ENCODE assay signal across 8 mouse cellular contexts in genomic region chr5:134907135-134907534, GRCm38 (mm10). TPM values are rescaled to one million over a fixed set of nuclear protein-coding genes. Genes with fewer than 3 reads are reported as not detected.
DNase-seq lines count a peak whose midpoint lies in the region; ATAC-seq lines count a peak whose summit lies in the region.

No protein-coding gene starts in this region.

- under 1% methylated on average over 13 of the region's 13 CpGs for WGBS in hindbrain, embryonic 15.5 days

- no peak overlapping the region for H3K4me2 ChIP-seq in hindbrain, embryonic 15.5 days

- H3K27me3 ChIP-seq in hindbrain, embryonic 15.5 days: no peaks in the 10 kb centered on the region

- H3K9ac ChIP-seq in hindbrain, embryonic 15.5 days: no peak overlapping the region

- no peaks in the 10 kb centered on the region for H3K36me3 ChIP-seq in hindbrain, embryonic 15.5 days

- H3K4me1 ChIP-seq in hindbrain, embryonic 15.5 days (replicated peaks): 0 out of 2 replicates have a peak, but pooled peaks cover 6% of the 10 kb centered on the region

- H3K27ac ChIP-seq in hindbrain, embryonic 15.5 days (replicated peaks): no peak overlapping the region

- peak; percentile 91 for ATAC-seq in activated CD4-positive, CD25-positive, alpha-beta regulatory T cell, adult 4 months
- ATAC-seq in hindbrain, embryonic 15.5 days (ENCODE audit: low FRiP score, low read depth): peak; percentile 72

- H3K9me3 ChIP-seq in hindbrain, embryonic 15.5 days: no peaks in the 10 kb centered on the region

- no peak overlapping the region for H3K4me3 ChIP-seq in hindbrain, embryonic 15.5 days

- DNase-seq in cerebellum, postnatal 4 days (ENCODE audit: low spot score in 2 of 2): peak; percentile 97 to 99
- peak; percentile 91 for DNase-seq in gastrocnemius, adult 18-20 months (ENCODE audit: low spot score)
- peak; percentile 85 for DNase-seq in left cerebral cortex, adult 11 months (ENCODE audit: low spot score)
- DNase-seq in lung, postnatal 36 days: peak; percentile 95
- DNase-seq in right cerebral cortex, postnatal 25 days: peak; percentile 92
- DNase-seq in urinary bladder, postnatal 36 days (ENCODE audit: low spot score in 2 of 2): peak; percentile 91 to 94

RNA-seq across cellular contexts. Expression of gene Tmem270, which starts 0.6 kb away (rescaled TPM):
- polyA plus RNA-seq in activated CD4-positive, CD25-positive, alpha-beta regulatory T cell, adult 4 months (2017; shearing (Covaris generic)): not detected
- total RNA-seq in gastrocnemius, adult 18-20 months (2021): not detected
- polyA plus RNA-seq in hindbrain, embryonic 15.5 days (2015; fragmentation: Nextera tagmentation; extraction: Ambion mirVana): not detected in 2 replicates

RNA-seq across cellular contexts. Expression of gene Cldn13, which starts 8.2 kb away (rescaled TPM):
- 1 to 10 TPM in 1 of 2 experiments, not detected in 1; 1.3 TPM for polyA plus RNA-seq in activated CD4-positive, CD25-positive, alpha-beta regulatory T cell, adult 4 months (2017; shearing (Covaris generic))
- total RNA-seq in gastrocnemius, adult 18-20 months (2021): not detected
- polyA plus RNA-seq in hindbrain, embryonic 15.5 days (2015; fragmentation: Nextera tagmentation; extraction: Ambion mirVana): 0.23 TPM in 1 of 2 replicates, not detected in the other

RNA-seq across cellular contexts. Expression of gene Mettl27, which starts 25.0 kb away (rescaled TPM):
- polyA plus RNA-seq in activated CD4-positive, CD25-positive, alpha-beta regulatory T cell, adult 4 months (2017; shearing (Covaris generic)): 10 to 100 TPM; 20.4 to 23.3 TPM
- total RNA-seq in gastrocnemius, adult 18-20 months (2021): 1 to 10 TPM; 4.2 to 5.6 TPM
- 6.5 and 6.8 TPM in 2 replicates for polyA plus RNA-seq in hindbrain, embryonic 15.5 days (2015; fragmentation: Nextera tagmentation; extraction: Ambion mirVana)

RNA-seq across cellular contexts. Expression of gene Cldn4, which starts 39.6 kb away (rescaled TPM):
- polyA plus RNA-seq in activated CD4-positive, CD25-positive, alpha-beta regulatory T cell, adult 4 months (2017; shearing (Covaris generic)): not detected
- total RNA-seq in gastrocnemius, adult 18-20 months (2021): not detected
- 0.10 TPM in 1 of 2 replicates, not detected in the other for polyA plus RNA-seq in hindbrain, embryonic 15.5 days (2015; fragmentation: Nextera tagmentation; extraction: Ambion mirVana)
